Mouse (Mus musculus): ENCODE data around the gene Gm45799.

DNA sequence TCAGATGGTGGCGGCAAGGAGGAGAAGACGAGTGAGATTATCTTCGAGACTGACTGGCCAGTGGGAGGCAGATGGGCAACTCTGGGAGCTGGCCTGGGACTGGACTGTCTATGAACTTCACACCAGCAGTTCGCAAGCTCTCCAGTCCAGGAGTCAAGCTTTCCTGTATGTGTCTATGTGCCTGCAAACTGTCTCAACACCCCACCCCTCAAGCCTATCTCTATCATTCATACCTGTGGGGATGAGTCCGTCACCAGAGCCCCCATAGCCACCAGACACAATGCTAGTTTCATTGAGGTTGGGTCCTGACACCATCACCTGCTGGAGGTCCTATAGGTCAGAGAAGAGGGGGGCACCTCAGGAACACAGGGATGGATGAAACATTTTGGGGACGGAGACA, 1.6 kb upstream of the Gm45799 start:
- TF ChIP-seq CTCF (IDR thresholded peaks at IDR 0.05; ENCODE audit: extremely low read depth, insufficient read depth, low read length) (no peak), POLR2A (IDR thresholded peaks at IDR 0.05; ENCODE audit: extremely low read depth, insufficient read depth, low read length) (no peak)
